Mouse (Mus musculus): ENCODE measurements at regions not wholly inside any gene's neighbourhood (a gene's known extent, or its start where the extent isn't known, plus 50 kb on each side); places are given as distances from the start of the nearest gene placed in this dataset.

GRCm38 (mm10) chr6:51664049-51664448 lies 140.3 kb downstream of the Snx10 start:
- TF ChIP-seq CTCF (IDR thresholded peaks at IDR 0.05; ENCODE audit: low read depth, low read length) = no peak
- TF ChIP-seq POLR2A (IDR thresholded peaks at IDR 0.05; ENCODE audit: borderline replicate concordance, low read depth, low read length) = no peak

Data from bone marrow macrophage, adult 2 months (primary cell).